Mouse (Mus musculus): ENCODE measurements around the gene Trpm3.
"Not testable (repeated sequence)": the region's sequence is repeated elsewhere in the genome, so short reads cannot be mapped to it uniquely, and the experiment has no call there.

The Trpm3 gene

GRCm38 (mm10) chr19:22977508-22977907, 838.7 kb downstream of the Trpm3 start:
- DNase-seq (ENCODE audit: low read depth), result no peak

- no peak for DNase-seq (ENCODE audit: low read depth)
Observed at GRCm38 (mm10) chr19:22978763-22979162, 839.9 kb downstream of the Trpm3 start.

GRCm38 (mm10) chr19:22979191-22979590, 840.3 kb downstream of the Trpm3 start:
- no peak for DNase-seq (ENCODE audit: low read depth)

GRCm38 (mm10) chr19:22987914-22988313, 849.1 kb downstream of the Trpm3 start:
- no peak for DNase-seq (ENCODE audit: low read depth)

DNA sequence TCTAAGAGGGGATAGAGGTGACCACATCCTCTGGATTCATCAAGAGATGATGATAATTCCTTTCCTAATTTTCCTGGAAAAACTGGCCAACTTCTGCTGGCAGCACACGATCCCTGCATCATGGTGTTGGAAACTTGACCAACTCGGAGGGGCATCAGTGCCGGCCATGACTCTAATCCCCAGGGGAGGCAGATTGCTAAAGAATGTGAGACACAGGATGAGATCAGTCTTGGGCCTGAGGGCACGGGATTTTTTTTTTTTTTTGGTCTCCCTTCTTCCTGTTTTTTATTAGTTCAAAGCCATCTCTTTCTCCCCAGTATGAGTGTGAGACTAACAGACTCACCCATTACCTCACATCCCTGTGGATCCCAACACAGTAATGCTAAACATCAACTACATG, 855.1 kb downstream of the Trpm3 start:
- no peak for DNase-seq (ENCODE audit: low read depth)

- no peak for DNase-seq (ENCODE audit: low read depth)
Observed at GRCm38 (mm10) chr19:22994531-22994930, 855.7 kb downstream of the Trpm3 start.

DNA sequence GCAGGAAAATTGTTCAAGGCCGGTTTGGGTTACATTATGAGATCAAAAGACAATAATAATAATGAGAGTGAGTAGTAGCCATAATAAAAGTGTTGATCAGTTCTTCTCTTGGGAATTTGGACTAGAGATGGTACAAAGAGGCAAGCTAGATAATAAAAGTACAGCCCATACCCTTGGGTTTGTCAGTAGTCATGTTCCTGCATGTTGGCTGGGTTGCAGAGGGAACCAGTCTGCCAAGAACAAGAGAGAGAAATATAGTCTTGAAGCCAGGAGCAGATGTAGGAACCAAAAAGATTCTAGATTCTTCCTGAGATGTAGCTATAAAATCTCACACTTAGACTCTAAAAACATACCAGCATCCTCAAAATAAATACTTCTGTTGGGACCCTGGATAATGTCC, 861.4 kb downstream of the Trpm3 start:
- DNase-seq (ENCODE audit: low read depth), result no peak

DNA sequence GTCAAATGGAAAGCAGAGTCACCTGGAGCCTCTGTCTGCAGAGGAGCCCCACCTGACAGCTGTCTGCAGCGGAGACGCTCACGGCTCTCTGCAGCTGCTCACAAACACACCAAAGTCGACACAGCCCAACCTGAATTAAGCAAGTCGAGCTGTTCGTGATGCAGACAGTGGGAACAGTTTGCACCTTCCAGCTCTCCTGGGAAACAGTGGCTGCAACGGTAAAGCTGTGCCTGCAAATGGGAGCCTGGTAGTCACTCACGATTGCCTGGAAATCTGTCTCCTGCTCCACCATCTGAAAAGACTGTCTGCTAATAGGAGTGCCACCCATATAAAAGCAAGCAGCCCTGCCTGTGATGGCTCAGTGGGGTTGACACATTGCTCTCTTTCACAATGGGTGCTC, 865.0 kb downstream of the Trpm3 start:
- no peak for DNase-seq (ENCODE audit: low read depth)

GRCm38 (mm10) chr19:23005851-23006250, 867.0 kb downstream of the Trpm3 start:
- DNase-seq (ENCODE audit: low read depth), result no peak

DNA sequence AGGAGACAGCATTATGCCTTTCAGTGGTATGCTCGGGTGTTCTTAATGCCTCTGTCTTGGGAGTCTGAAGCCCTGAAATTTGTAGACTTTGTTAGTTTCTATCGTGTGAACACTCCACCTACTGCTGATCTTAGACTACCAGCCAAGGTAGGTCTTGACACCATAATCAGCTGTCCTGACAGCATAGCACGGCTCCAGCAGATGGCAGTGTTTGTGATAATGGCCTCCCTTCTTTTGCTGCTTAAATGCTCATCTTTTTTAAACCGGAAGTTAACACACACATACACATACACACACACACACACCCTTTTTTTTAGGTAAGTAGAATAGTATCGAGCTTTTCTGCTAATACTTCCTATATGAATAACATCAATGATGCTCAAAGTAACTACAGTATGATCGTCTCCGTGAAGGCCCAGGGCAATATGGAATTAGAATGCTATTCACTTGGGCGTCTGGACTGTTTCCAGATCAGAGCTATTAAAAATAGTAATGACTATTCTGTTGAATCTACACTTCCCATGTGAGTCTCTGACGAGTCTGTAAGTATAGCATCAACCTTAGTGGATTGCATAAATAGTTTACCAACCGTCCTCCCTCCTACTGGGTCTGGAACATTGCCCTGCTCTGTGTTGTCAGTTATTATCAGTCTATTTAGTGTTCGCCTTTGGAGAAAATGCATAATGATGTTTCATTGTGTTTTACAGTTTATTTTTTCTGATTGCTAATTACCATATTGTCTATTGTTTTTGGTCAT, 867.8 kb downstream of the Trpm3 start:
- DNase-seq (ENCODE audit: low read depth), result peak; percentile 10

GRCm38 (mm10) chr19:23013695-23014094, 874.8 kb downstream of the Trpm3 start:
- no peak for DNase-seq (ENCODE audit: low read depth)

DNA sequence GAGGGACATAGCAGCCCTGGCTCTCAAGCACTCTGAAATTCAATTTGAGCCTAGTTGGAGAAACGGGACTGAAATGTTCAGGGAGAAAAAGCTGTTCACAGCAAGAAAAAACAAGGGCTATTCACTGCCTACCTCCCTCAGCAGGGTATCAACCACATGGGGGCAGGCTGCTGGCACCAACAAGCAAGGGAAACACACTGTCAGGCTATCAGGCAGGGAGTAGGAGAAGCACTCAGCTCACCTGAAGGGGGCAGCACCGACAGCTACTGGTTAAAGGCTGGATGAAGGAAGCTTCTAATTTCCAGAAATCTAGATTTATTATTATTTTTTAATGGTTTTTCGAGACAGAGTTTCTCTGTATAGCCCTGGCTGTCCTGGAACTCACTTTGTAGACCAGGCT, 876.7 kb downstream of the Trpm3 start:
- peak; percentile 1 for DNase-seq (ENCODE audit: low read depth)

DNA sequence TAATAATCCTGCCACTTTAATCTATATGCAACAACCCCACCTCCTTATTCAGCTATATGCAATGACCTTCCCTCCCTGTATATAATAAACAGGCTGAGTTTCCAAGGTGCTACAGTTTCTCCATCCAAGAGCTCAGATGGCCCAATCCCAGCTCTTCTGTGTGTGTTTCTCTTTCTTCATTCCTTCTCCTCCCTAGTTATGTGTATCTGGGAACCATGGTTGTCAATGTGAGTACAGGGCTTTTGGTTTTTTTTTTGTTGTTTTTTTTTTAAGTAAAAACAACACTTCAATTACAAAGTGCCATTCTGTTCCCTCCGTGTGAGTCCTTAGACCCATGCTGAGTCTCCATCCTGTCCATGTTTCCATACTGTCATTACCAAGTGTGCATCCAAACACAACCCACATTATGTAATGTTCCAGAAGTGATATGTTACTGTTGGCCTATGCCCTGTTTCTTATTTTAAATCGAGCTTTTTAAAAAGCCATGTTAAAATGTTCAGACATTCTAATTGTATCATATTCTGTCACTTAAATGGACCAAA, 879.4 kb downstream of the Trpm3 start:
- no peak for DNase-seq (ENCODE audit: low read depth)

DNA sequence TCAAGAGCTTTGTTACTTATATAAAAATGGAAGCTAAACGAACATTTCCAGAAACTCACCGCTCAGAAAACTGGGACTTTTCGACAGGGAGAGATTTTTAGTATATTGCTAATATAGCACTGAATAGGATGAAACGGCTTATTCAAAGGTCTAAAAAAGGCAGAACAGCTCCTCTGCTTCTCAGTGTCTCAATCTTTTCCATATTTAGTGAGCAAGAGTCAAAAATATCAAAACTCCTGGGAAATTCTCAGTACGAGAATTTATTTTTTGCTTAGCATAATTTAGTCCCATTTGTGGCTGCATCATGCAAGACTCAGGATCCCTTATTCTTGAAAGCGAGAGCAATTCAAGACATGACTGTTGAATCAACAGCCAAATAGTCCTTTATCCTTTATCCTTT, 884.1 kb downstream of the Trpm3 start:
- no peak for DNase-seq (ENCODE audit: low read depth)

DNA sequence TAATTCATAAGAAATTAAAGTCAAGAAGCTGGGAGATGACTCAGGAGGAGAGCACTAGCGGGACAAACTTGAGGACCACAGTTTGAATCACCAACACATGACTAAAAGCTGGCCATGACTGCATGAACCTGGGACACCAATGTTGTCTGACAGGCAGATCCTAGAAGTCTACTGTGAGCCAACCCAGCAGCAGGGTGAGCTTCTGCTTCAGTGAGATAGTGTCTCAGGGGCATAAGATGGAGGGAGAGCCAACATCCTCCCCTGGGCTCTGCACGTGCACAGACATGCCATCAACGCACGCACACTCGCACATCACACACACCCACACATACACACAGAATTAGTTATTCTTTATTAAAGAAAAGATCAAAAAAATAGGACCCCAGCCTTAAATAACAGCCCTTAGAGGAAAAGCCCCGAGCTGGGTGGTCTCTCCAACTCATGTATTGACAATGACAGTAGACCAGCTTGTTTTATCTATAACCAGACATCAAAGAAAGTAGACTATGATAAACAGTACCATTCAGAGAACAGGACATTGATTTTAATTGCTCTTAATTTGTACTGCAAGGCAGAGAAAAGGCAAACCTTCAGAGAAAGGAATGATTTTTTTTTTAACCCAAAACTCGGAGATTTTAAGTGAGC, 884.6 kb downstream of the Trpm3 start:
- DNase-seq (ENCODE audit: low read depth), result no peak

DNA sequence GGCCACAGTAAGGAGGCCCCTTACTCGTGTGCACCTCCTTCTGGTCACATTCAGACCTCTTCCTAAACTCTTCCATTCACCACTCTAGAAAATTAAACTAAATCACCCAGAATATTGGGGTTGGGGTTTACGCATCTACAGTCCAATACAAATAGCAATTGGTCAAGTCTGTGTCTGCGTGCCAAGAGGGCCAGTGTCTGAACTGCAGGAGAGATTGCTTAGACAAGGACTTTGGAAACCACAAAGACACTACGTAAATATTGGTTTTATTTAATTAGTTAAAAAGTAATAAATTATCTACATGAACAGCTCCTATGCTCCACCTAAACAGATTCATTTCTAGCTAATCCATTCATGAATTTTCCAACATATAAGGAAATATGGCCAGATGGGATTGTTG, 886.0 kb downstream of the Trpm3 start:
- no peak for DNase-seq (ENCODE audit: low read depth)

- no peak for DNase-seq (ENCODE audit: low read depth)
Observed at GRCm38 (mm10) chr19:23026427-23026826, 887.6 kb downstream of the Trpm3 start.

- no peak for DNase-seq (ENCODE audit: low read depth)
Observed at GRCm38 (mm10) chr19:23028283-23028682, 889.4 kb downstream of the Trpm3 start.

DNA sequence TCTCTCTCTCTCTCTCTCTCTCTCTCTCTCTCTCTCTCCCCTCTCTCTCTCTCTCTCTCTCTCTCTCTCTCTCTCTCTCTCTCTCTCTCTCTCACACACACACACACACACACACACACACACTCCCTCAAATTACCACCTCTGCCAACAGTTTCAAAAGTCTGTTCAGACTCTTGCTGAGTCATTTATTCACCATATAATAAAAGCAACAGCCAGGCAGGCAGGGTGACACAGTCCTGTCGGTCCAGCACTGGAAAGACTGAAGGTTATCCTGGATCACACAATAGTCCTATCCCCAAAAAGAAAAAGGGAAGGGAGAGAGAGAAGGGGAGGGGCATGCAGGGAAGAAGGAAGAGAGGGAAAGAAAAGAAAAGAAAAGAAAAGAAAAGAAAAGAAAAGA, 894.5 kb downstream of the Trpm3 start:
- not testable (repeated sequence) for DNase-seq (ENCODE audit: low read depth)

- no peak for DNase-seq (ENCODE audit: low read depth)
Observed at GRCm38 (mm10) chr19:23034117-23034516, 895.3 kb downstream of the Trpm3 start.

DNA sequence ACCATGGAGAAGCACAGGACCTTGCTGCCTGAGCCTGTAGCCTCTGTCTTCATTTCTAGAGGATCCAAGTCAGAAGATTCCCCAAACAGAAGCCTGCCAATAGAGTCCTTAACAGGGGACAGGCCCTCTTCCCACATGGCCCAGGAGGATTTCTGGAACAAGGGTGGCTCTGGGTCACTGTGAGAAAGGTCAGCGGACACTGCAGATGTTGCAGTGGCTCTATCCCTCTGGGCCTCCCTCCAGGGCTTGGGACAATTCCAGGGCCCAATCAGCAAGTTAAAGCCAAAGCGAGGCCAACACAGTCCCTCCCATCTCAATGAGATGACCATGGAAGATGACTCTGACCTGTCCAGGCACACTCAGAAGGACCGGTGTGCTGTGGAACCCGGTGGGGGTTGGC, 896.1 kb downstream of the Trpm3 start:
- DNase-seq (ENCODE audit: low read depth), result no peak

DNA sequence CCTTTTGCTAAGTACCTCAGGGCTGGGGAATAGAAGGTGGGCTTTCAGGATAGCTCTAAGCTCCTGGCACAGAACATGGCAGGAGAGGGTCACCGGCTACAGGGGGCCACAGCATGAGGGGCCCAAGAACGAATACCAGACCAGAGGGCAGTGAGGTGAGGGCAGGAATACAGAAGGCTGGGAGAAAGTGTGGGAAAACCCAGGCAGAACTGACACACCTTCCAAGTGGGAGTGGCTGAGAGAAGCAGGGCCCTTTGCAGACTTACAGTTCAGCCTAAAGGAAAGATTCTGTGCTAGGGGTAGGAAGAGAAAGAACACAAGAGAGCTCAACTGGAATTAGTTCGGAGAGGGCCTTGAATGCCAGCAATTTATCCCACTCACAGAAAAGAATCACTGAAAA, 896.9 kb downstream of the Trpm3 start:
- no peak for DNase-seq (ENCODE audit: low read depth)

DNA sequence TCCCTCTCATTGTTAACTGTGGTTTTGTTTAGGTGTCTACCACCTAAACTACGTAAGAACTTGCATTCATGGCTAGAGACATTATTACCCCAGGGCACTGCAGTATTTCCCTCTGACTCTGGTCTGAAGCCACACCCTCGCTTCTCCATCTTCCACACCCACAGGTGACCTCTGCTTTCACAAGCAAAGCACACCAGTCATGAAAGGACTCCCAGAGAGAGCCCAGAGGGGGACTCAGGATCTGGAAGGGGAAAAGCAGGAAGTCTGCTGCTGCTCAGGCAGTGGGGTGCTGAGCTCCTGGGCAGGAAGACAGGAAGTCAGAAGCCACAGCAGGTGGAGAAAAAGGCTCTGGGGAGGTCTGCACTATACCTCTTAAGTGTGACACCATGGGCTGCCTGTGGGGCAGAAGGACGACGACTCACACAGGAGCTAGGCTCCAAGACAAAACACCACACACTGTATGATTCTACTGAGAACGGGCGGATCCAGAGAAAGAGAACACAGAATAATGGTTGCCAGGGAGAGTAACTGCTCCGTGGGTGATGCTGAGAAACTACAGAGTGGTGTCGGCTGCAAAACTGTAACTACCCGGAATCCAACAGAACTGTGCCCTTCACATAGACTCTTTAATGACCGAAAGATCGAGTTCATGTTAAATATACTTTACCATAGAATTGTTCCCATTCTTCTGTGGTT, 898.1 kb downstream of the Trpm3 start:
- no peak for DNase-seq (ENCODE audit: low read depth)
